Mouse (Mus musculus): Measurements from ENCODE around the gene Sik3. TPM values are rescaled to one million over a fixed set of nuclear protein-coding genes. Genes with fewer than 3 reads are reported as not detected.

Sik3 gene
- polyA plus RNA-seq, 1 experiment: 13.7 TPM

DNA sequence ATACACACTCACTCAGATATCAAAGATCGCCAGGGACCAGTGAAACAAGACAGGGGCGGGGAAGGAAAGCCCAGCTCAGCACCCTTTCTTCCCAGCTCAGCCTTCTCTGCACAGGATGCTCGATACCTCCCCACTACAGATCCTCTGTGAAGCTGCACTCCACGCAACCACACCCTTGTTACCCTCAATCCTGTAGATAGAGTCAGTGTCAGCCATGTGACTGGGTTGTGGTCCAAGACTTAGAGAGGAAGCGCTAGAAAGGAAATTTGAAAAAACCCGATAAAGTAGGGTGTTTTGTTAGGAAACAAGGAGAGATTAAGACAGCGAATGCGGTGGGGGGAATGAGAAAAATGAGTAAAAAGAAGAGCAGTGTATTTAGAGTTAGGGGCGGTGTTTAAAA lies 259.4 kb downstream of the Sik3 start:
- peak in 1 of 2 experiments; percentile 9 for DNase-seq (ENCODE audit: low read depth in 1 of 2, low spot score in 2 of 2)
- Histone ChIP-seq H3K27me3 (ENCODE audit: control insufficient read depth, insufficient read depth, low read length) (0 out of 2 replicates have a peak, but pooled peaks cover 1% of the 10 kb centered on the region), H3K27ac (ENCODE audit: insufficient read depth, low read length) (no peak overlapping the region), H3K36me3 (ENCODE audit: control insufficient read depth, insufficient read depth, low read length) (peaks cover 13% of the 10 kb centered on the region; the same call in 1 of the 2 replicates), H3K4me3 (ENCODE audit: extremely low read depth, insufficient read depth, insufficient read length) (no peak overlapping the region), H3K4me1 (ENCODE audit: control insufficient read depth, insufficient read depth, insufficient read length) (peaks cover 8% of the 10 kb centered on the region; the same call in 1 of the 2 replicates)
- WGBS: 57% methylated on average over 9 of the region's 9 CpGs
- no peak for TF ChIP-seq CTCF (IDR thresholded peaks at IDR 0.05; ENCODE audit: extremely low read depth, insufficient read depth, insufficient read length, insufficient replicate concordance)
- TF ChIP-seq POLR2A (IDR thresholded peaks at IDR 0.05; ENCODE audit: low read depth, low read length): no peak

DNA sequence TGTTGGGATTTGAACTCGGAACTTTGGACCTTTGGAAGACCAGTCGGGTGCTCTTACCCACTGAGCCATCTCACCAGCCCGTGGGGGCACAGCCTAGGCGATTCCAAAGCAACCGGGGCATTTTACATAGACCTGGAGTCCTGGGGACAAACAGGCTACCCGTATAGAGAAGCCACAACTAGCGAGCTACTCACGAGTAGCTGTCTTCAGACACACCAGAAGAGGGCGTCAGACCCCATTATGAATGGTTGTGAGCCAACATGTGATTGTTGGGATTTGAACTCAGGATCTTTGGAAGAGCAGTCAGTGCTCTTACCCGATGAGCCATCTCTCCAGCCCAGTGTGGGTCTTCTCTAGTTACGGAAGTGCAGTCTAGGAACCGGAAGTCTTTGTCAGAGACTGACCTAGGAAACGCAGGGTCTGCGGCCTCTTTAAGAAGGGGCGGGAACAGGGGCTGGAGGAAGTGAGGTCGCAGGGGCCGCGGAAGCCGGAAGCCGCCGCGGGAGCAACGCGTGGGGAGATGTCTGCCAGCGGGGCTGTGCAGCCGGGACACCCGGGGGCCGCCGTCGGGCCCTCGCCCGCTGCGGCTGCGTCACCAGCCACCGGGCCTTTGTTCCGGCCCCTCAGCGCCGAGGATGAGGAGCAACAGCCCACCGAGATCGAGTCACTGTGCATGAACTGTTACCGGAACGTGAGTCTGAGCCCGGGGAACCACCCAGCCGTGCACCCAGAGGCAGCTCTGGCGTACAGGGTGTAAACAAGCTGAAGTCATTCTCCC lies 260.2 kb downstream of the Sik3 start, which contains the start of gene Zpr1:
Zpr1 (plus strand) TSS at position 388 of the 778 bp plus-strand sequence.
- peak within 1 kb of the TSS; percentile 76 for H3K4me3 ChIP-seq (ENCODE audit: extremely low read depth, insufficient read depth, insufficient read length)
- DNase-seq (ENCODE audit: low read depth in 1 of 2, low spot score in 2 of 2): peak; percentile 88
- TF ChIP-seq CTCF (IDR thresholded peaks at IDR 0.05; ENCODE audit: extremely low read depth, insufficient read depth, insufficient read length, insufficient replicate concordance): no peak
- peak; percentile 4 for TF ChIP-seq POLR2A (IDR thresholded peaks at IDR 0.05; ENCODE audit: low read depth, low read length)
- H3K36me3 ChIP-seq (ENCODE audit: control insufficient read depth, insufficient read depth, low read length): peaks cover 19% of the 10 kb centered on the region
- peak within 1 kb of the TSS; percentile 45 for H3K27ac ChIP-seq (ENCODE audit: insufficient read depth, low read length)
- WGBS: 5% methylated on average over 45 of the region's 45 CpGs
- H3K27me3 ChIP-seq (ENCODE audit: control insufficient read depth, insufficient read depth, low read length): 0 out of 2 replicates have a peak, but pooled peaks cover 1% of the 10 kb centered on the region
- peaks cover 8% of the 10 kb centered on the region; the same call in 1 of the 2 replicates for H3K4me1 ChIP-seq (ENCODE audit: control insufficient read depth, insufficient read depth, insufficient read length)

Other genes with a start within 250 kb of the Sik3 start
- 19.5 and 19.6 TPM in 2 replicates for gene Cep164, start 184.1 kb upstream of the Sik3 start, polyA plus RNA-seq (2012; rRNA removed)
- 6.9 and 8.1 TPM in 2 replicates for gene Bace1, start 174.2 kb upstream of the Sik3 start, polyA plus RNA-seq (2012; rRNA removed)
- gene Pcsk7, start 106.3 kb upstream of the Sik3 start, polyA plus RNA-seq (2012; rRNA removed): 23.8 and 28.9 TPM in 2 replicates
- 7.7 and 9.6 TPM in 2 replicates for gene Rnf214, start 105.9 kb upstream of the Sik3 start, polyA plus RNA-seq (2012; rRNA removed)
- 103 and 140 TPM in 2 replicates for gene Tagln, start 76.8 kb upstream of the Sik3 start, polyA plus RNA-seq (2012; rRNA removed)
- gene Sidt2, start 57.6 kb upstream of the Sik3 start, polyA plus RNA-seq (2012; rRNA removed): 322 and 583 TPM in 2 replicates
- gene Pafah1b2, start 130 bp upstream of the Sik3 start, polyA plus RNA-seq (2012; rRNA removed): 10.3 and 12.1 TPM in 2 replicates
- 0.22 and 0.42 TPM in 2 replicates for gene Apoa1, start 215.8 kb downstream of the Sik3 start, polyA plus RNA-seq (2012; rRNA removed)
- gene Apoc3, start 222.8 kb downstream of the Sik3 start, polyA plus RNA-seq (2012; rRNA removed): 0.44 and 0.45 TPM in 2 replicates
- 0.31 and 0.33 TPM in 2 replicates for gene Apoa4, start 227.9 kb downstream of the Sik3 start, polyA plus RNA-seq (2012; rRNA removed)

All from spleen, adult 2 months (tissue).